Mouse (Mus musculus) urinary bladder, adult 18-20 months (tissue): Measurements from ENCODE around the gene Prss57.

Experiments used
- DNase-seq, 2 experiments: peaks; one replicate each; pipeline ENCODE4 v3.0.0; 2022; ENCODE audit warnings: low spot score in 2 of 2, mixed read lengths in 2 of 2

The Prss57 gene

DNA sequence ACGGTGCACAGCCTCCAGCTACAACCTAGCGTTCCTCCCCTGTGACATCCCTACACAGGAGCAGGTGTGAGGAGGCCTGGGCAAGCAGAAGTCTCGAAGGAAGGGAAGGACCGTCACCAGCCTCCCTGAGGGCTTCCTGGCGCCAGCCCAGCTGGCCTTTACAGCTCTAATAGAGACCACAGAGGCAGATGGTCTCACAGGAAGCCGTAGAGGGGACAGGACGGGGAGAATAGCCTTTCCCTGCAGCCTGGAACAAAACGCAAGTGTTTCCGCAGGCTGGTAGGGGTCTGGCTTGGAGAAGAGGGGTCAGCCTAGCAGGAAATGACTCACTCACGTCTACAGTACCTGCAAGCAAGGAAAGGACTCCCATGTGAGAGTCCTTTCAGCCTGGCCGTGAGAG lies 17.1 kb upstream of the Prss57 start:
- no peak for DNase-seq

DNA sequence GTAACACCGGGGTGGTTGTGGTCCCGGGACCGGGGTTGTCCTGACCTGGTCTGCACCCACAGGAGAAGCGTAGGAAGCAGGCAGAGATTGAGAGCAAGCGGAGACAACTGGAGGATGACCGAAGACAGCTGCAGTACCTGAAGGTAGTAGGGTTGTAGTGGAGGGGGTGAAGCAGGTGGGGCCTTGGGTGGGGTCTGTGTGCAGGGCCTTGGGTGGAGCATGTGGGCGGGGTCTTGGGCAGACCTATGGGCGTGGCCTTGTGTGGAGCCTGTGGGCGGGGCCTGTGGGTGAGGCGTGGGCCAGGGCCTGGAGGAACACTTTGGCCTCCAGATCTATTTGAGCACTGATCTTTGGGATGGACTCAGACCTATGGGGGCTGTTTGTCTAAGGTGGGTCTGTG lies 16.2 kb upstream of the Prss57 start:
- DNase-seq: no peak

DNA sequence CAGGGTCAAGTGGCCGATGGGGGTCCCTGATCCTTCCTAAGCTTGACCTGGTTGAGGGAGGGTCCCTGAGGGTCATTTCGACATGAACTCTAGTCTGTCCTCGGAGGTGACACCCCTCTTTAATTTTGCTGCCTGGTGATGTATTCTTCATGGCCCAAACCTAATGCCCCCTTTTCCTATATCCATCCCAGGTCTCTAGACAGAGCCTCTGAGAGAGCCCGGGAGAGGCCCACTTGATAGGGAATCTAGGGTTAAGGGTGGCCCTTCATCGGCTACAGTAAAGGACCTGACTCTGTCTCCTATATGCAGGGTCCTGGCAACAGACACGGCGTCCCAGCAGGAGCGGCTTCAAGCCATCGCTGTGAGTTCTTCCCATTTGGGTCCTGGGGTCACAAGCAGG lies 15.6 kb upstream of the Prss57 start:
- DNase-seq: no peak

DNA sequence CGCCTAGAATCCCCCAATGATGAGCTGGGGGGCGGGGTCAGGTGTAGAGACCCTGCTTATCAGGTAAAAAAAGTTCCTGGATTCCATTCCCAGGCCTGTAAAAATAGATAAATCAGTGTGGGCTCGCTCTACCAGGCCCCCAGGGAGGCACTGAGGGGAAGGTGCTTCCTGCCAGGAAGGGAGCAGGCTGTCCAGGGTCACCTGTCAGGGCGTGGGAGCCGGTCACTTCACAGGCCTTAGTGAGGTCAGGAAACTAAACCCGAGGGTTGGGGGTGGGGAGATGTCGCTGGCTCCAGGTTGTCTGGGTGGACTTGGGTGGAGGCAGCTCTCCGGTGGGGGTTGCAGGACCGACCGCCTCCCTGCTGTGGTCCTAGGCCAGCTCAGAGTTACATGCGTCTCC lies 14.9 kb upstream of the Prss57 start:
- no peak for DNase-seq

DNA sequence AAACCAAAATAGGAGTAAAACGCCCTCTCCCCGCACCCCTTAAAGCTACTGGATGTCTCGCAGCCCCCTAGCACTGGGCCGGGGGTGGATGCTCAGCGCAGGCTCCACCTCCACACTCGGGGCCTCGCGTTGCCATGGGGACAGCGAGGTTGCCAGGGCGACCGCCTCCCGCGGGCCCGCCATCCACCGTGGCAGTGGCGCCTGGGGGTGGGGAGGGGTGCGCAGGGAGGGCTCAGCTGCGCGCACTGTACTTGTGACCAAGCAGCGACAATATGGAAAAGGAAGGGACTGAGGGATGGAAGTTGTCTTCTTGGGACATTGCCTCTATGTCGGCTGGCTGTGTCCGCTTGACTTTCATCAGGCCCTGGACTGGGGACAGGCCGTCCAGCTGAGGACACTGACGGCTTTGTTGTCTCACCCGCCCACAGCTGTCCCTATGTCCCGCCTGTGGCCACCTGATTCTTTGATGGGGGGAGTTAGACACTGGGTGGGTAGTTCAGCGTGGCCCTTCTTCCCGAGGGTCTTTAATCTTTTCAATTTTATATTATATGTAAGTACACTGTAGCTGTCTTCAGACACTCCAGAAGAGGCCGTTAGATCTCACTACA lies 13.1 kb upstream of the Prss57 start:
- no peak for DNase-seq

DNA sequence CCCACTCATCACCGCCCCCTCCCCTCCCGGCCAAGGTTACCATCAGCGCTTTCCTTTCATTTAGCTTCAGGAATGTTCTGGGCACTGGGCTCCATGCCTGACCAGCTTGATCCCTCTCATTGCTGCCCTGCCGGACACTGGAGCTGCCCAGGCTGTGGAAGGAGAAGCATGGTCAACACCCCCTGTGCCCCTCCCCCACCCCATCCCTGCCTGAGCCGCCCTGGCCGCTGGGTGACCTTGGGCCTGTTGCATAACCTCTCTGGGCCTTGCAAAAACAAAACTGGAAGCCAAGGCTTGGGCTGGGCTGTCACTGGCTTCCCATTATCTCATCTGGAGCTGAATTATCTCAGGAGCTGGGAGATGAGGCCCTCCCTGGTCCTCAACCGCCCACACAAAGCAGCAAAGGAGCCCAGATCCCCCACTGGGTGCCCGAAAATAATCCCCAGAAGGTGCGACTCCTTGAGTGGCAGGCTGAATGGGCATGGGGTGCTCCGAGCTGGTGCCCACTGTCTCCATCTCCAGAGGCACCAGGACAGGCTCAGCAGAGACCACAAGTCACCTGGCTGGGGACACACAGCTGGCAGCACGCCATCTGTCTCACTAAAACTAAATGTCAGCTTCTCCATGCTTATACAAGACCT lies 11.7 kb upstream of the Prss57 start:
- peak in 1 of 2 experiments; percentile 72 for DNase-seq

DNA sequence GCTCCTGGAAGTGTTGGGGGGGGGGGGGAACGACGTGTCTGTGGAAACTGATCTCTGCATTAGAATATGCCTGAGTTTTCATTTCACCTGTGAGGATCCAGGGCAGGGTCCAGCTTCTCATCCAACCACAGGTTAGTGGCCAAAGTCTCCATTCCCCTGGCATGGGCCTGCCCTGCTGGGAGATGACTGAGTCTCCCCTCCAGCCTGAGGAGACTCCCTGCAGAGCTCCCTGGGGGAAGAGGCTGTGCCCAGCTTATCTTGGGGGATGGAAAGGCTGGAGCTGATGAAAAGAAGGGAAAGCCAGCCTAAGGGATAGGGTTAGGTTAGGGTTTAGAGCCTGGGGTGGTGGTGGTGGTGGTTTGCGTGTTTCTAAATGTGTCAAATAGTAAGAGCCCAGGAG lies 11.1 kb upstream of the Prss57 start:
- DNase-seq: no peak

DNA sequence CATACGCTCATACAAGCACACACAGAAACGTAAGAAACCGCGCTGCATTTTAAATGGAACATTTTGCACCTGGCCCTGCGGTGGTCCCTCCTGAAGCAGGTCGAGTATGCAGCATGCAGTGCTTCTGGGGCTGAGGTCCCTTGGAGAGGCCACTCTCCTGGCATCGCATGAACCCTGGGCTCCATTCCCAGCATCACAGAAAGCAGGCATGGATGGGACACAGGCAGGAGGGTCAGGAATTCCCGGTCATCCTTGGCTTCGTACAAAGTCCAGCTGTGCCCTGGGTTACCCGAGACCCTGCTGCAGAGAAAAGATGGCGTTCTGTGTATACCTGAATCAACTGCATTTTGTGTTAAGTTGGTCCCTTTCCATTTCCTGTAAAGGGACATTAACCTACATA lies 9.7 kb upstream of the Prss57 start:
- no peak for DNase-seq

DNA sequence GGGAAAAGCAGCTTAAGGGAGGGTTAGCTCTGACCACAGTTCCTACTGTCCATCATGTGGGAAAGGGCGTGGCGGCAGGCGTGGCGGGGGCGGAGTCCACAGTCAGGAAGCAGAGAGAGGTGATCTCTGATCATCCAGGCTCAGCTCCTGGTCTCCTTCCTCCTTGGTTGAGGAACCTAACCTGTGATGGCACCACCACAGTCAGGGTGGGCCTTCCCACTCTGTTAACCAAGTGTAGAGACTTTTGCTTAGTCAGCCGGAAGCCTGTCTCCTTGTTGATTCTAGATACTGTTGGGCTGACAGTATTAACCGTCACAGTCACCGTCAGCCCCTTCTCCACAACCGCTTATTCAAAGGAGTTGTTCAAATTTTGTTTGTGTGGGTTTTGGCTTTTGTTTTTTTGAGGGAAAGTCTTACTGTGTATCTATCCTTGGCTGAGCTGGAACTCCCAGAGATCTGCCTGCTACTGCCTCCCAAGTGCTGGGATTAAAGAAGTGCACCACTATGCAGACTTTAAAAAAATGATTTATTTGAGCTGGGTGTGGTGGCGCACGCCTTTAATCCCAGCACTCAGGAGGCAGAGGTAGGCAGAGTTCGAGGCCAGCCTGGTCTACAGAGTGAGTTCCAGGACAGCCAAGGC lies 7.6 kb upstream of the Prss57 start:
- DNase-seq: no peak

DNA sequence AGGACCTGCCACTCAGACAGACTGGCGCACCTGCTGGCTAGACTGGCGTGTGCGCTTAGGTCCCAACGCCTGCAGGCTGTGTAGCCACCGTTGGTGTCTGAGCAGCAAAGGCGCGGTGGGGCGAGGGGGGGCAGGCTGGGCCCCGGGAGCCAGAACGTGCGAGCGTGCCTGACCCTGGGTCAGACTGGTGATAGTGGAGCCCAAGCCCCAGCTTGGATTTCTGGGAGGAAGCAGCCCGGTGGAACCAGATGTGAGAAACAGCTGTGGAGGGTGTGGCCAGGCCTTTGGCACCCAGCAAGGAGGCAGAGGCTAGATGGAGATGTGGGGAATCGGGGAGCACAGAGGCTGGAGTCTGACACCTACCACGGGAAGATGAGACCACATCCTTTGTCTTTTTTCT lies 6.6 kb upstream of the Prss57 start:
- no peak for DNase-seq

DNA sequence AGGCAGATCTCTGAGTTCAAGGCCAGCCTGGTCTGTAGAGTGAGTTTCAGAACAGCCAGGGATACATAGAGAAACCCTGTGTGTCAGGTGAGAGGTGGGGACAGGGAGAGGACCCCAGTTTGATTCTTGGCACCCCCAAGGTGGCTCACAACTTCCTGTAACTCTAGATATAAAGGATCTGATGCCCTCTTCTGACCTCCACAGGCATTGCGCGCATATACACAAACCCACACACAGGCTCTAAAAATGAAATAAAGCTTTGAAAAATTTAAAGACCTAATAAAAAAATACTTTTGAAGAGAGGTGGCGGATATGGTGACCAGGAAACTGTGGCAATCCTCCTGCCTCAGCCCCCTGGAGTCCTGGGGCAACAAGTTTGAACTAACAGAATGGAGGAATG lies 5.1 kb upstream of the Prss57 start:
- no peak for DNase-seq

DNA sequence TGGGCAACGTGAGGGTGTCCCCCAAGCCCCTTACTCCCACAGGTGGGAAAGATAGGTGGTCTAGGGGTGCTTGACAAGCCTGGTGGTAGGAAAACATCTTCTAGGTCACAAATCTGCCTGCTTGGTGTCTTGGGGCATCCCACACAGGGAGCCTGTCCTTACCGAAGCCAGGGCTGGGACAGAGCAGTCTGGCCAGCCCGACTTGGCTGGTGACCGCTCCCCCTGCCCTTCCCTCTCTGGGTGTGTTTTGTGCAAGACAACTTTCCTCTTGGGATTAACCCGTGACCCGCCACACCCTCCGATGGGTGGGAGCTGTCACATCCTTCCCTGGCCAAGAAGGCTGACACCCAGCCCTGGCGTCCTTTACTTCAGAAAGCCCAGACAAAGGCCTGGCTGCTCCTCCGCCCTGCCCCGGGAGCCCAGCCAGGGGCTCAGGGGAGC lies 3.8 kb upstream of the Prss57 start:
- DNase-seq: peak; percentile 48 to 80

DNA sequence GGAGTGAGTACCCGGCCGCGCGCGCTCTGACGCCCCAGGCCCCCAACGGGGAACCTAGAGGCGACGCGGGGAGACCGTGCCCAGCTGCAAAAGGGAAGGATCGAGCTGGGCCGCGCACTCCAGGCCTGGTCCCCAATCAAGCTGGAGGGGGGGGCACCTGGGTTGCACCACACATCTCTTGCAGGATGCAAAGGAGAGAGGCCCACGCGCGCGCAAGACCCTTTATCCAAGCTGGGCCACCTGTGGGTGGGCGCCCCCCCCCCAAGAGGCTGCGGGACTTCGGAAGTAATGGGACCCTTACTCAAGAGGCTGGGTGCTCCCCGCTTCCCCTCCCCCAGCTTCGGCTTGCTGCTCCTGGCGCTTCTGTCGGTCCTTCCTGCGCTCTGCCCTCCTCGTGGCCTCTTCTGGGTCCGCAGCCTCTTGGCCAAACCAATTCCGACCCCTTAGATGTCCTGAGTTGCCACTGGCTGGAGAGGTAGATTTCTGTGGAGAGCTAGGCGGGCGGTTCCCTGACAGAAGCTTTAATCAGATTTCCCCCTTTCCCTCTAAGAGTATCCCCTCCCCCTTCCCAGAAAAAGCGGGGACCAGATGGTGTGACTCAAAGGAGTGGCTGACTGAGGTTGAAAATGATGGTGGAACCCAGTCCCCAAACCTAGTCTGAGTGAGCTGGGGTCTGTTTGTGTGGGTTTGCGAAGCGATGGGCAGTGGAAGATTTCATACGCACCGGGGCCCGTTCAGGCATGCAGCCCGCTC lies 3.2 kb upstream of the Prss57 start:
- DNase-seq: no peak

DNA sequence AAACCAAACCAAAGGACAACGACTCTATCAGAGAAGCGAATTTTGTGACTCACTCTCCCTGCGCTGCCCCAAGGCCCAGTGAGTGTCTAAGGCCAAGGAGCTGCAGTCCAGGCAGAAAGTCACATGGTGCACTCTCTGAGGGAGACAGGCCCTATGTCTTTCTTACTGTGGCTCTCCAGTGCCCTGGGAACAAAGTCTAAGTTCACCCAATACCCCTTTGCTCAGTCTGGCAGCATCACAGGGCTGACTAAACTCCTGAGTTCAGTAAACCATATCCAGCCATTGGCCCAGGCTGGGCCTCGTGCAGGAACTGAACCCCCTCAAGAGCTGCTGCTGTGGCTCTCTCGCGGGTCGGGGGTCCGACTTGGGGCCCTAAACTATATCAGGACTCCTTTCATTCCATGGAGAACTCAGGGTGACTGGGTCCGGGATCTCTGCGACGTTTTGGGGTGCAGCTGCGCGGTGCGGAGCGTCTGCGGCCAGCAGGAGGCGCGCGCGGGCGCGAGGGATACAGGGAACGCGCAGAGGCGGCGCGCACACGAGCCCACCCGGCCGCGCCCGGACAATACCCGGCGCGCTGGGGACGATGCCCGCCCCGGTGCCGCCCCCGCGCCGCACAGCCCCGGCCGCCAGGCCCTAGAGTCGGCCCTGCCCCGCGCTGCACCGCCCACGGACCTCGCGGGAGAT lies 2.4 kb upstream of the Prss57 start, which contains the start of gene Palm:
Gene Palm (plus strand): TSS at position 522 of the 687 bp plus-strand sequence.
- peak; percentile 44 to 76 for DNase-seq

DNA sequence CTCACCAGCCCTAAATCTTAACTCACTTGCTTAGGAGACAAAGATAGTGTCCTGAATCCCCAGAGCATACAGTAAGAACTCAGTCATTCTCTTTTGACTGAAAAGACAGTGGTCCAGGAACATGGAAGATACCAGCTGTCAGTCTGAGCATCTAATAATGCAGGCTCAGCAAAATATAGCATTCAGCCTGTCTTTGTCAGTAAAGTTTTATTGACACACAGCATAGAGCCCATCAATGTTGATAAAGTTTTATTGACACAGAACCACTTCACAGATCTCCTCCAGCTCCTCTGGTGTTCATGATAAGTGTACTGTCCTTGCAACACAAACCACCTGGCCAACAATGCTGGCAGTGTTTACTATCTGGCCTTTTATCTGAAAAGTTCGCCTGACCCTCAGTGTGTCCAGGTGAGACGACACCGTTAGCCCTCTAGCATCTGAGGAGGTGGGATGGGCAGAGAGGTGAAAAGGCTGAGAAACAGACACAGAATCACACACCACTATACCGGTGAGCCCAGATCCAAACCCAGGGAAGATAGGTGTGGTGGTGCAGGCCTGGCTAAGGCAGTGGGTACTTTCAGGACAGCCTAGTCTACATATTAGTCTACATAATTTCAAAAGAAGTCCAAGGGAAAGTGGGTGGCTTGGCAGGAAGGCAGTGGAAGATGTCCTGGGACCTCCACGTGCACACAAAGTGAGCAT lies 1.7 kb upstream of the Prss57 start:
- DNase-seq: no peak

DNA sequence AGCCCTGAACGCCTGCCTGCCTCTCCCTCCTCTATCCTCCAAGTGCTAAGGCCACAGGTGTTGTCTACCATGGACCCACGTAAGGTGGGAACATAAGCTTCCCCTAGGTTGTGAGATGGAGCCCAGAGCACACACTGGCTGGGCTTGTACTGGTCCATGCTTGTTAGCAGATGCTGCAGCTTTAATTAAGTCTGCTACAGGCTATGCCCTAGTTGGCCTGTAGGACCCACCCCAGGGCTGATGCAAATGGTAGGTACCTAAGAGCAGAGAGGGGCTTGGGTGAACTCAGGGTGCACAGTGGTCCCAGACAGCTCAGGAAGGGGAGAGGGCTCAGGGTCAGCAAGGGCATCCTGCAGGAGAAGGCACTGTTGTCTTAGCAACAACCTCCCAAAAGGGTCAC lies 1.2 kb downstream of the Prss57 start:
- no peak for DNase-seq

DNA sequence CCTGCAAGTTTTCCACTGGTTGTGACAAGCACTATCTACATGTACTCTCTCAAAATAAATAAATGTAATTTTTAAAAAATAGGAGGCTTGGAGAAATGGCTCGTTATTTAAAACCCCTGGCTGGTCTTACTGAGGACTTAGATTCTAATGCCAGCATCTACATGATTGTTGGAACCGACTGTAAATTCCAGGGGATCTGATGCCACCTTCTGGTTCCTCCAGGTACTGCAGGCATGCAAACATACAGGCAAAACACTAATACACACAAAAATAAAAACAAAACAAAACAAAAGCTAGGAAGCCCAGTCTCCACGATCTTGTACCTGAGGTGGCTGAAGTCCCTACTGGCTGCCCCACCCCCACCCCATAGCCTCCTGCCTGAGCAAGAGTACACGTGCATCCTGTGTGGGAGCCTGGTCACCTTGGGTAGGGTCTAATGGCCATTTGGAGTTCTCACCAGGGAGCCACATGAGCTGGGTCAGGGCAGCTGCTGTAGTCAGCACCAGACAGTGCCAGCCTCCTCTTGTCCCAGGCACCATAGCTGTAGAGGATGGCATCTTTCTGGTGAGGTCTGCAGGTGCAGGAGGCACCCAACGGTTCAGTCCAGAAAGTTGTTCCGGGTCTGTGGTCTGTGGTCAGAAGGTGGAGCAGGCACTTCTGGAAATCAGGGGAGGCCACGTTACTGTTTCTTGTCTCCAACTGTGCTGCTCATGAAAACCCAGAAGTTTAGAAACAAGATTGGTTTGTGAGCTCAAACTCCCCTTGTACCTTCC lies 2.2 kb downstream of the Prss57 start:
- peak in 1 of 2 experiments; percentile 79 for DNase-seq

DNA sequence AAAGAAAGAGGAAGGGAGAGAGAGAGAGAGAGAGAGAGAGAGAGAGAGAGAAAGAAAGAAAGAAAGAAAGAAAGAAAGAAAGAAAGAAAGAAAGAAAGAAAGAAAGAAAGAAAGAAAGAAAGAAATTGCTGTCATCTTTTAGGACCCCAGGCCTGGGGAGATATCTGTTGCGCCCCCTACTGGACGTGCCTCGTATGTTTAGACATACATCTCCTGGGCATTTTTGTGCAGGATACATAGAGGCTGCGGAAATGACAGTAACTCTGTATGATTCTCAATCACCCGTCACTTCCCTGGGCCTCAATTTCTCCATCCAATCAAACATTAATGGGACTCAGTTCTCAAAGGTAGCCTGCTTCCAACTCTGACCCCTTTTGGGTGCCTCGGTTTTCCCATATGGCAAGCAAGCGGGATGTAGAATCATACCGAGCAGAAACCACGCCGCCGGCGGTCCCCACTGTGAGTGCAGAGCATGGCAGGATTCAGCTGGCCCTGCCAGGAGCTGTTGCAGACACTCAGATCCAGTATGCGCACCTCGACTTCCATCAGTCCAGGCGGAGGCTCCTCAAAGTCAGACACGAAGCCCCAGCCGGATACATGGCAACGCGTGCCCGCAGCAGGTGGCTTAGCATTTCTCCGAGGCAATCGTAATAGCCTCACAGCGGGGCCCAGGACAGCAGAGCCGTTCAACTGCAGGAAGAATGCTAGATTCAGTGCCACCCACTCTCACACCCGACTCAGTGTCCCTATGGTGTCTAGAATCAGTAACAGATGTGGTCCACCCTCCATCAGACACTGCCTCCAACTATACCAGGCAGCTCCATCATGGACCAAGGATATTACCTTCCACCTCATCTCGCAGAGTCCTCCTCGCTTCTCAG lies 6.6 kb downstream of the Prss57 start:
- DNase-seq: no peak

DNA sequence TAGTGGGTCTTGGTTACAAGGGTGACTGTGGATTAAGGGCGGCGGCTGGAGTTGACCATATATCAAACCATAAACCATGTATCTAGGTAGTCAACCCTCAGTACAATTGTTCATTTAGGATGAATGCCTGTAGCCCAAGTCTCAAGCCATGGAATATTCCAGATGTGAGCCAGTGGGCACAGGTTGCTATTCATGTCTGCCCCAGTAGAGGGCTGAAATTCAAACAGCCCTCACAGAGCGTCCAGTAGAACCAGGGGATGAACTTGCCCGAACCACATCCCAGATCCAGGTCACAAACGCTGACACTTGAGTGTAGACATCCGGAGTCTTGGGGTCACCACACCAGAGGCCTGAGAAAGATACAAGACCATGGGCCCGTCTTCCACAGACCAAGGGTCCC lies 7.7 kb downstream of the Prss57 start:
- DNase-seq: no peak

DNA sequence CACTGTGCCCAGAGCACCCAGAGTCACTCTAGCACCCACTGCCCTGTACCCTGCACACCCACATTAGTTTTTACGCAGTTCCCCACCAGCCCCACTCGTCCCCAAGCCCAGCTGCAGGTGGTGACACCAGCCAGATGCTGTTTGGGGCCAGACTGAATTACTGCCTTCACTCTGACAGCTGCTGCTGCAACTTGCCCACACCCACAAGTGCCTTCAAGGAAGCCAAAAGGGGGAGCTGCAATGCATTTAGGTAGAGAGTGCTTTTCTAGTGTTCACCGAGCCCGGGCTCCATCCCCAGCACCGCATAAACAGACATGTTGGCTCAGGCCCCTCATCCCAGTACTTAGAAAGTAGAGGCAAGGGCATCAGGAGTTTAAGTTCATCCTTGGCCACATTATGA lies 8.8 kb downstream of the Prss57 start:
- no peak for DNase-seq
